ENCODE assay signal across 17 mouse cellular contexts in the genomic region with DNA sequence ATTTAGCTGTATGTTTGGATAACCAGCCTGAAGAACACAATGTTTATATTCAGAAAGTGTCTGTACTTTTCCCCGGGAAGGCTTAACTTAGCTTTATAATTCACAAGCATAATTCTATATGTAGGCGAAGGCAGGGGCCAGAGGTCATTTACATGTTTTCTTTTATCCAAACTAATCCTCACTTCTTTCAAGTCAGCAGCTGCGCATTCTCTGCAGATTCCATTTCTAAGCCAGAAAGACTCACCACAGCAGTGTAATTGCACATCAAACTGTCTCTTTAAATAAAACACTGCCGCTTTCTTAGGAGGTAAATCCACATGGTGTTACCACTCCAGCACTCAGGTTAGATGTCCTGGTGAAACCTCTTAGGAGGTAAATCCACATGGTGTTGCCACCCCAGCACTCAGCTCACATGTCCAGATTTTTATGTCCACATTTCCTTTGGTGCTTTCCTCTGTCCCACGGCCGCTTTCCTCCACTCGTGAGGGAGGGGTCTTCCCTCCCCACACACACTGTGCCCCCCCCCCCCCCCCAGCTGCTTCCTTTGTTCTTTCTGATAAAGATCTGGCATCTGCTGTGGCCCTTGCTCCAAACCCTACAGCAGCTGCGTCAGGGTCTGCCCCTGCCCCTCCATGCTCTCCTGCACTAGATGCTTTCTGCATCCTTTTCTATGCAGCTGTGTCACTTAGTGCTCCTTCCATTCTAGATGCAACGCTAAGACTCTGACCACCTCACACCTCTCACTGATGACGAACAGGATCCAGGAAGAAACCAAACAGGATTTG.
A peak's percentile ranks its signal among the peaks of the same experiment; 100 is the strongest.
DNase-seq lines count a peak whose midpoint lies in the region; ATAC-seq lines count a peak whose summit lies in the region.
"Had no signal": no experiment of that assay in that cellular context is flagged by ENCODE, and none has a peak within 500 bp of the region (broad histone marks: within the 10 kb centered on the region; RNA-seq: fewer than 3 reads in every experiment).

No protein-coding gene starts in this region.

- no peak overlapping the region for H3K4me2 ChIP-seq in intestine, embryonic 15.5 days (replicated peaks)
- no peak overlapping the region for H3K4me2 ChIP-seq in intestine, embryonic 16.5 days (ENCODE audit: low read depth, low read length)
- no peak overlapping the region for H3K4me2 ChIP-seq in midbrain, embryonic 14.5 days (ENCODE audit: low read length)
- H3K4me2 ChIP-seq in midbrain, embryonic 16.5 days (ENCODE audit: low read length) = no peak overlapping the region
- H3K4me2 ChIP-seq: hindbrain, embryonic 12.5 days; limb, embryonic 12.5 days; liver, embryonic 15.5 days; neural tube, embryonic 13.5 days had no signal

- H3K4me1 ChIP-seq in intestine, embryonic 15.5 days (replicated peaks) = no peaks in the 10 kb centered on the region
- peaks cover 9% of the 10 kb centered on the region; the same call in 1 of the 2 replicates for H3K4me1 ChIP-seq in intestine, embryonic 16.5 days (ENCODE audit: control insufficient read depth, insufficient read depth, low read length)
- H3K4me1 ChIP-seq in midbrain, embryonic 14.5 days (ENCODE audit: control insufficient read depth, insufficient read depth, low read length) = peaks cover 7% of the 10 kb centered on the region; the same call in 1 of the 2 replicates
- no peaks in the 10 kb centered on the region; the same call in 1 of the 2 replicates for H3K4me1 ChIP-seq in midbrain, embryonic 16.5 days (ENCODE audit: control insufficient read depth, insufficient read depth, low read length)
- H3K4me1 ChIP-seq in limb, embryonic 10.5 days = peaks cover 24% of the 10 kb centered on the region
- H3K4me1 ChIP-seq: liver, embryonic 15.5 days; neural tube, embryonic 13.5 days had no signal

- peak; percentile 28; the same call in 1 of the 2 replicates for ATAC-seq in intestine, embryonic 15.5 days
- no peak for ATAC-seq in intestine, embryonic 16.5 days
- no peak for ATAC-seq in midbrain, embryonic 14.5 days (ENCODE audit: low FRiP score, low TSS enrichment)
- no peak for ATAC-seq in midbrain, embryonic 16.5 days

- no peaks in the 10 kb centered on the region for H3K27me3 ChIP-seq in intestine, embryonic 15.5 days (replicated peaks)
- H3K27me3 ChIP-seq in intestine, embryonic 16.5 days (replicated peaks; ENCODE audit: control insufficient read depth, insufficient read depth, low read length) = no peaks in the 10 kb centered on the region
- no peaks in the 10 kb centered on the region for H3K27me3 ChIP-seq in midbrain, embryonic 14.5 days (ENCODE audit: control insufficient read depth, insufficient read depth, low read length)
- no peaks in the 10 kb centered on the region for H3K27me3 ChIP-seq in midbrain, embryonic 16.5 days (ENCODE audit: control insufficient read depth, insufficient read depth, low read depth, low read length)
- no peaks in the 10 kb centered on the region for H3K27me3 ChIP-seq in limb, embryonic 10.5 days (ENCODE audit: low read depth, poor library complexity, severe bottlenecking)
- H3K27me3 ChIP-seq: hindbrain, embryonic 12.5 days; limb, embryonic 12.5 days; liver, embryonic 15.5 days; neural tube, embryonic 13.5 days had no signal

- H3K36me3 ChIP-seq in intestine, embryonic 15.5 days = 0 out of 2 replicates have a peak, but pooled peaks cover 6% of the 10 kb centered on the region
- no peaks in the 10 kb centered on the region for H3K36me3 ChIP-seq in intestine, embryonic 16.5 days (ENCODE audit: control insufficient read depth, insufficient read depth, low read length)
- peaks cover 17% of the 10 kb centered on the region for H3K36me3 ChIP-seq in midbrain, embryonic 14.5 days (ENCODE audit: control insufficient read depth, insufficient read depth, low read length)
- peaks cover 3% of the 10 kb centered on the region for H3K36me3 ChIP-seq in midbrain, embryonic 16.5 days (ENCODE audit: control insufficient read depth, insufficient read depth, low read length)
- H3K36me3 ChIP-seq in limb, embryonic 10.5 days = peaks cover 40% of the 10 kb centered on the region

- no peak overlapping the region for H3K4me3 ChIP-seq in intestine, embryonic 15.5 days (replicated peaks)
- no peak overlapping the region for H3K4me3 ChIP-seq in intestine, embryonic 16.5 days (ENCODE audit: low read length)
- no peak overlapping the region for H3K4me3 ChIP-seq in midbrain, embryonic 14.5 days (replicated peaks; ENCODE audit: low read depth, low read length)
- no peak overlapping the region for H3K4me3 ChIP-seq in midbrain, embryonic 16.5 days (ENCODE audit: low read depth, low read length)
- H3K4me3 ChIP-seq in limb, embryonic 10.5 days = no peak overlapping the region
- H3K4me3 ChIP-seq: heart, adult 2 months; hindbrain, embryonic 12.5 days; limb, embryonic 12.5 days; liver, embryonic 15.5 days; neural tube, embryonic 13.5 days had no signal

- H3K9me3 ChIP-seq in intestine, embryonic 15.5 days = no peaks in the 10 kb centered on the region
- no peaks in the 10 kb centered on the region for H3K9me3 ChIP-seq in intestine, embryonic 16.5 days (ENCODE audit: control insufficient read depth, low read length)
- no peaks in the 10 kb centered on the region for H3K9me3 ChIP-seq in midbrain, embryonic 14.5 days (ENCODE audit: control insufficient read depth, low read length)
- no peaks in the 10 kb centered on the region for H3K9me3 ChIP-seq in midbrain, embryonic 16.5 days (replicated peaks; ENCODE audit: control insufficient read depth, low read length, poor library complexity, severe bottlenecking)
- no peaks in the 10 kb centered on the region for H3K9me3 ChIP-seq in limb, embryonic 10.5 days (replicated peaks)
- H3K9me3 ChIP-seq: hindbrain, embryonic 12.5 days; limb, embryonic 12.5 days; liver, embryonic 15.5 days; neural tube, embryonic 13.5 days had no signal

- WGBS in intestine, embryonic 15.5 days = 40% methylated on average over 10 of the region's 10 CpGs
- WGBS in intestine, embryonic 16.5 days = 48% methylated on average over 10 of the region's 10 CpGs
- WGBS in midbrain, embryonic 14.5 days = 25% methylated on average over 10 of the region's 10 CpGs
- WGBS in midbrain, embryonic 16.5 days = 23% methylated on average over 10 of the region's 10 CpGs
- 40% methylated on average over 10 of the region's 10 CpGs for WGBS in limb, embryonic 10.5 days

- no peak overlapping the region for H3K27ac ChIP-seq in intestine, embryonic 15.5 days
- H3K27ac ChIP-seq in intestine, embryonic 16.5 days (ENCODE audit: low read length) = no peak overlapping the region
- H3K27ac ChIP-seq in midbrain, embryonic 14.5 days (replicated peaks; ENCODE audit: low read depth, low read length) = 0 out of 2 replicates have a peak overlapping the region, but pooled peaks have one; percentile 20
- H3K27ac ChIP-seq in midbrain, embryonic 16.5 days (ENCODE audit: low read length) = no peak overlapping the region
- H3K27ac ChIP-seq in limb, embryonic 10.5 days = 0 out of 2 replicates have a peak overlapping the region, but pooled peaks have one; percentile 34
- H3K27ac ChIP-seq: heart, adult 2 months; hindbrain, embryonic 12.5 days; liver, embryonic 15.5 days; neural tube, embryonic 13.5 days had no signal

- peak; percentile 31 for DNase-seq in midbrain, embryonic 14.5 days
- no peak for DNase-seq in limb, embryonic 10.5 days (ENCODE audit: low spot score)
- no peak for DNase-seq in layer of hippocampus, postnatal 10 days (ENCODE audit: low spot score in 2 of 2)
- DNase-seq in adrenal gland, adult 2 months = no peak
- DNase-seq: cerebellum, adult 9-11 months; gastrocnemius, postnatal 10 days; heart, adult 2 months; kidney, adult 11 months; kidney, postnatal 10 days; right cerebral cortex, postnatal 14 days had no signal

- H3K9ac ChIP-seq in intestine, embryonic 15.5 days = no peak overlapping the region
- H3K9ac ChIP-seq in intestine, embryonic 16.5 days (ENCODE audit: low read depth, low read length) = no peak overlapping the region
- no peak overlapping the region for H3K9ac ChIP-seq in midbrain, embryonic 14.5 days (replicated peaks; ENCODE audit: low read length)
- H3K9ac ChIP-seq in midbrain, embryonic 16.5 days (ENCODE audit: low read depth, low read length) = no peak overlapping the region
- H3K9ac ChIP-seq: hindbrain, embryonic 12.5 days; limb, embryonic 12.5 days; liver, embryonic 15.5 days; neural tube, embryonic 13.5 days had no signal

Comparison
In these comparisons a context has a peak if more than half of its experiments do, and no peak if none do; other contexts are left out.
1. H3K27ac ChIP-seq: peak in midbrain, embryonic 14.5 days (single experiment) and limb, embryonic 10.5 days (single experiment); none in intestine, embryonic 15.5 days (single experiment), intestine, embryonic 16.5 days (single experiment) and midbrain, embryonic 16.5 days (single experiment).